Mouse (Mus musculus) forebrain, postnatal 0 days (tissue): ENCODE measurements at regions not wholly inside any gene's neighbourhood (a gene's known extent, or its start where the extent isn't known, plus 50 kb on each side); places are given as distances from the start of the nearest gene placed in this dataset.

Experiments
- ATAC-seq: fragments of 200-750 bp; cut with Nextera tagmentation; 2 replicates; pipeline ENCODE4 v1.8.0; 2017; ENCODE audit warnings: mild to moderate bottlenecking, moderate library complexity
- DNase-seq: peaks from one replicate; pipeline ENCODE4 v3.0.0-alpha.2; 2015
- H3K27ac ChIP-seq: fragments of 300-500 bp; sonication (generic); 2 replicates; pipeline ENCODE4 v1.5.1; 2014; ENCODE audit warnings: low read depth, mild to moderate bottlenecking, antibody characterized with exemption, low read length, moderate library complexity, mixed read lengths
- H3K27me3 ChIP-seq: fragments of 300-500 bp; sonication (generic); 2 replicates; pipeline ENCODE4 v1.6.1; 2014; ENCODE audit warnings: mild to moderate bottlenecking, low read length, mixed read lengths; ENCODE audit not compliant: insufficient read depth
- H3K36me3 ChIP-seq: fragments of 300-500 bp; sonication (generic); 2 replicates; pipeline ENCODE4 v1.6.1; 2014; ENCODE audit warnings: mild to moderate bottlenecking, moderate library complexity; ENCODE audit not compliant: insufficient read depth
- H3K4me1 ChIP-seq: fragments of 300-500 bp; sonication (generic); 2 replicates; pipeline ENCODE4 v1.6.1; 2014; ENCODE audit warnings: antibody characterized with exemption; ENCODE audit not compliant: insufficient read depth
- H3K4me2 ChIP-seq: fragments of 300-500 bp; sonication (generic); 2 replicates; pipeline ENCODE4 v1.6.1; 2014; ENCODE audit warnings: low read depth, mild to moderate bottlenecking, moderate library complexity
- H3K4me3 ChIP-seq: fragments of 300-500 bp; sonication (generic); 2 replicates; pipeline ENCODE4 v1.5.1; 2014; ENCODE audit warnings: low read depth, low read length, mixed read lengths
- H3K9ac ChIP-seq: fragments of 300-500 bp; sonication (generic); 2 replicates; pipeline ENCODE4 v1.6.1; 2014; ENCODE audit warnings: mild to moderate bottlenecking
- H3K9me3 ChIP-seq: fragments of 300-500 bp; sonication (generic); 2 replicates; pipeline ENCODE4 v1.6.1; 2016; ENCODE audit warnings: low read length
- CTCF ChIP-seq: sonication (generic); IDR thresholded peaks from 2 replicates; pipeline ENCODE4 v1.5.1; 2016; ENCODE audit warnings: antibody characterized with exemption, control low read depth, low read depth
- WGBS: fragments of 180-500 bp; shearing (Covaris S2); extraction: QIAGEN DNeasy Blood & Tissue Kit; methylation state at CpG from one replicate; pipeline ENCODE4 v1.1.7; 2014; 5-methylcytosine and 5-hydroxymethylcytosine counted together

DNA sequence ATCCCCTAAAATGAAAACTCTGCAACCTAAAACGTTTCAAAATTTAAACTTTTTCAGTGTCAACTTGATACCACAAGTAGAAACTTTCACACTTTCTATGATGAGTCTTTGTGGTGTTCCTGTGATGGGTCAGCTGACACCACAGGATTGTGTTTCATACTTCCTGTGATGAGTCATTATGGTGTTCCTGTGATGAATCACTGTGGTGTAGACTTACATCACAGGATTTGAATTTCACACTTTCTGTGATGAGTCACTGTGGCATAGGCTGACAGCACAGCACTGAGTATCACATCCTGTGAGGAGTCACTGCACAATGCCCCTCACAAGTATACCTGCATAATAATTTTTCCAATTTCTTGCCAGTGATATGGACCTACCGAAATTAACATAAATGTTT lies 874.7 kb downstream of the Fam19a2 start:
- Histone ChIP-seq H3K4me3 (no peak overlapping the region), H3K36me3 (no peaks in the 10 kb centered on the region), H3K9me3 (no peaks in the 10 kb centered on the region), H3K9ac (no peak overlapping the region), H3K27ac (no peak overlapping the region), H3K4me1 (no peaks in the 10 kb centered on the region), H3K27me3 (no peaks in the 10 kb centered on the region), H3K4me2 (no peak overlapping the region)
- no peak for ATAC-seq
- WGBS = 75% methylated on average over 2 of the region's 2 CpGs
- DNase-seq = no peak
- TF ChIP-seq CTCF = no peak

DNA sequence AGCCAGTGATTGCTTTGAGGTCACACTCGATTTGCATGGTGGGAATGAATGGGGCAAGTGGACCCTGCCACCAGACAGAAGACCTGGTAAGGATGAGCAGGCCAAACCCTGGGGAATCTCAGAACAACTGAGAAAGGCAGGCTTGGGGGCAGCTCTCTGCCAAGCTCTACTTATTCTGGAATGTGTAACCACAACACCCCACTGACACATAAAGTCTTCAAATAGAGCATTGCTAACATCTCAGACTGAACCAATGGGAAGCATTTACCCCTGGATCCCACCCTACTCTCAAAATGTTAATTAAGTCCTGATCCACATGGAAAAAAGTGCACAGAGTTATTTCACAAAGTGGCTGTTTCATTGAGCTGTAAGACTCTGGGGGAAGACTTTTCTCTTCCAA lies 878.5 kb downstream of the Fam19a2 start:
- H3K27ac ChIP-seq = no peak overlapping the region
- H3K9me3 ChIP-seq = no peaks in the 10 kb centered on the region
- no peak overlapping the region for H3K4me2 ChIP-seq
- no peak for TF ChIP-seq CTCF
- H3K9ac ChIP-seq = no peak overlapping the region
- H3K27me3 ChIP-seq = no peaks in the 10 kb centered on the region
- H3K4me3 ChIP-seq = no peak overlapping the region
- no peak for DNase-seq
- H3K4me1 ChIP-seq = no peaks in the 10 kb centered on the region
- no peak for ATAC-seq
- WGBS = 74% methylated on average over 1 of the region's 1 CpGs
- H3K36me3 ChIP-seq = no peaks in the 10 kb centered on the region

DNA sequence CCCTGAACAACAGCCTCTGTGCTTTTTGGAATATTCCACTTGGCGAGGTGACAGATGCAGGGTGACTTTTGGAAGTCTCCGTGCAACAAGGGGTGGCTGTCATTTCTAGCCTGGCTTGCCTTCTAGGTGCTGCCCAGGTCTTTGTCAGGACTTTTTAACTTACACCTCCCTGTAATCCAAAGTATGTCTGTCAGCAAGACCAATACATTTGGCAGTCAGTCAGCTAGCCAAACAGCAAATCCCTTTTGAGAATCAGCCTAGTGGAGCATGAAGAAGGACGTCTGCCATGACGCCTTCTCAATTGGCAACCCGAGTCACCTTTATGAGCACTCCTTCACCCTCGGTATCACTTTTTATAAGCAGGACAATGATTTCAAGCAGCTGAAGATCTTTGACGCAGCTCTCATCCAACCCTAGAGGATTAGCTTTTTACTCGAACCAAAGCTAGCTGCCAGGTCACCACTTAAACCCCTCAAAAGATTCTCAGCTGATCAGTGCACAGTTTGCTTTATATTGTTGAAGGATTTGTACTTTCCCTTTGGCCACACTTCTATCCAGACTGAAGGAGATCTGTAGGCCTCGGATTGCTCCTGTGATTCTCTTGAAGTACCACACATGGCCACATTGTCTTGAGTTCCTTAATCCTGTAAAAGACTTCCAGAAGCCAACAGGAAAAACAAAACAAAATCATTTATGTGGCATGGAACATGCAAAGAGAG lies 883.1 kb downstream of the Fam19a2 start:
- no peak overlapping the region for H3K4me2 ChIP-seq
- peak; percentile 2 for DNase-seq
- H3K4me1 ChIP-seq = no peaks in the 10 kb centered on the region
- H3K36me3 ChIP-seq = no peaks in the 10 kb centered on the region
- 14% methylated on average over 9 of the region's 9 CpGs for WGBS
- no peak for TF ChIP-seq CTCF
- no peaks in the 10 kb centered on the region for H3K27me3 ChIP-seq
- H3K9me3 ChIP-seq = no peaks in the 10 kb centered on the region
- no peak overlapping the region for H3K9ac ChIP-seq
- no peak for ATAC-seq
- H3K27ac ChIP-seq = no peak overlapping the region
- no peak overlapping the region for H3K4me3 ChIP-seq

DNA sequence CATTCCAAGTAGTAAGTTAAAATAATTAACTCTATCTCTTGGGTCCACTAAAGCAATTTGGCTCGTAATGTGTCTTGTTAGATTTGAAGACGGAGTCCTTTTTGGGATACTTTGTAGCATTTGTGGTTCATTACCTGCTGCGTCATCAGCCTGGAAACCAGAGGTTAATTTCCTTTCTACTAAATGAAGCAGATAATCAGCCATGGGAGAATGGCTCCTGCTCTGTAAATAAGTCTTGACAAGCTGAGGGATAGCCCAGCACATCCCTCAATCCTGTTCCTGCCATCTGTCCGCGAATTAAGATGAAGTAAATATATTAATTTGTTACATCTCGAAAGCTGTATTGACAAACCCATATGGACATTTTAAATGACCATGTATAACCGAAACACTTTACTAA lies 899.6 kb downstream of the Fam19a2 start:
- Histone ChIP-seq H3K36me3 (no peaks in the 10 kb centered on the region), H3K9me3 (no peaks in the 10 kb centered on the region), H3K9ac (no peak overlapping the region), H3K4me1 (no peaks in the 10 kb centered on the region), H3K27ac (no peak overlapping the region), H3K4me3 (no peak overlapping the region), H3K4me2 (no peak overlapping the region), H3K27me3 (no peaks in the 10 kb centered on the region)
- ATAC-seq (no peak), DNase-seq (no peak)
- no peak for TF ChIP-seq CTCF
- WGBS = 71% methylated on average over 7 of the region's 7 CpGs

DNA sequence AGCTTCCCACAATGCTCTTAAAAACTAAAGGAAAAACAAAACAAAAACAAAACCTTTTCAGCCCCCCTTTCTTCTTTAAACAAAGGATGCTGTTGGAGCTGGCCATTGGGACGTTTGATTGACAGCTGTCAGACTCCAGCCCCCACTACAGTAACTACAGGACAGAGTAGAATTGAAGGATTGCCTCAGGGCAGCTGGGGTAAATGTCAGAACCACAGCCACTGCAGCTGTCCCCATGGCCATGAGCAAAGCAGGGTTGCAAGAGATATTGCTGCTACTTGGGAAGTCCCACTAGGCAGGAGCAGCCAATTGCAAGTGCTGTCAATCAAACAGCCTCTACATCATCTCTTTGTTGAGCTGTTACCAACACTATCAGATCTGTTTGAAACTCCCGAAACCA lies 911.8 kb downstream of the Fam19a2 start:
- Histone ChIP-seq H3K9ac (no peak overlapping the region), H3K4me2 (no peak overlapping the region), H3K27ac (no peak overlapping the region), H3K36me3 (no peaks in the 10 kb centered on the region), H3K9me3 (no peaks in the 10 kb centered on the region), H3K4me3 (no peak overlapping the region), H3K4me1 (no peaks in the 10 kb centered on the region), H3K27me3 (no peaks in the 10 kb centered on the region)
- WGBS = 67% methylated on average over 2 of the region's 2 CpGs
- TF ChIP-seq CTCF = no peak
- no peak for DNase-seq
- no peak for ATAC-seq

DNA sequence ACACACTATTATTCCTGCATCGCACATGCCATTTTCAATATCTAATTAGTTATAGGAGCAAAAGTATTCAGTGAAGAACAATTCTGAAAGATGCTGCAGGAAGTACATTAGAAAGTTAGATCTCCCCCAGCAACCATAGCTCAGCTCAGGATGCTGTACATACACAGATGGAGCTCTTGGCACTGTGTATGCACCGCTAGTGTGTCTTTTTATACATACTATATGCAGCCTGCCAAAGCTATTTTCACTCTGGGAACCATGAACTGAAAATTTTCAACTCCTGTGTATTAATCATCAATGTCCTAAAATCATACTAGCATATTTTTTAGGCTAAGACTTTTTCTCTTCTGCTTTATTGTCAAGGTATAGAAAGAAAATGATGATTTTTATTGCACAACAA lies 944.5 kb downstream of the Fam19a2 start:
- Histone ChIP-seq H3K27me3 (no peaks in the 10 kb centered on the region), H3K4me3 (no peak overlapping the region), H3K27ac (no peak overlapping the region), H3K36me3 (no peaks in the 10 kb centered on the region), H3K4me2 (no peak overlapping the region), H3K4me1 (no peaks in the 10 kb centered on the region), H3K9me3 (no peaks in the 10 kb centered on the region), H3K9ac (no peak overlapping the region)
- DNase-seq (peak; percentile 73), ATAC-seq (peak; percentile 78)
- no peak for TF ChIP-seq CTCF
- WGBS = 69% methylated on average over 2 of the region's 2 CpGs

DNA sequence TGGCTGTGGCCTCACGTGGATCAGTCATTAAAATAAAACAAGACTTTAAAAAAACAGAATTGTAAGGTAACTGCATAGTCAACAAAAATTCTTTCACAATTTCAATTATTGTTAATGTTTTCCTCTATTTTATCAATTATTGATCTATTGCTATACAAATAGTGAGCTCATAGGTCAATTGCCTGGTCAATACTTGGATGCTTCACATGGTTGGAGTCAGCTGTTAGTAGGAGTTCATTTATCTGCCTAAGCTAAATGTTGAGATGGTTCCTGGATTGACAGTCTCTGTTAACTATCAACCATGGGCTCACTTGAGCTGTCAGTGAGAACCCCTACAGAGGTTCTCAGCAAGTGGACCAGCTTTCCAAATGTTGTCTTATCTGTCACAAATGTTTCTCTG lies 955.7 kb downstream of the Fam19a2 start:
- H3K4me1 ChIP-seq = no peaks in the 10 kb centered on the region
- H3K27me3 ChIP-seq = no peaks in the 10 kb centered on the region
- WGBS = 88% methylated on average over 1 of the region's 1 CpGs
- H3K27ac ChIP-seq = no peak overlapping the region
- no peak overlapping the region for H3K4me2 ChIP-seq
- no peak for DNase-seq
- no peaks in the 10 kb centered on the region for H3K36me3 ChIP-seq
- no peaks in the 10 kb centered on the region for H3K9me3 ChIP-seq
- H3K4me3 ChIP-seq = no peak overlapping the region
- no peak for TF ChIP-seq CTCF
- no peak for ATAC-seq
- no peak overlapping the region for H3K9ac ChIP-seq
